Mouse (Mus musculus): ENCODE data around the gene Ighmbp2. TPM values are rescaled to one million over a fixed set of nuclear protein-coding genes. Genes with fewer than 3 reads are reported as not detected.

Gene Ighmbp2
- total RNA-seq, 2 experiments from 2014 or later: 4.1 to 4.5 TPM

Small RNA genes lying within 50 kb of the gene (microRNA-seq; reads per million reads assigned to microRNA genes)
- not detected for gene Mir6984

Other genes with a start within 250 kb of the Ighmbp2 start
- 10 to 100 TPM; 57.3 to 65.9 TPM for gene Mrpl21, start 116 bp downstream of the Ighmbp2 start, total RNA-seq (2021)
- gene Cpt1a, start 39.3 kb upstream of the Ighmbp2 start, total RNA-seq (2021): 1 to 10 TPM; 6.2 to 8.3 TPM
- under 1 TPM; 0.43 to 0.47 TPM for gene Tesmin, start 105.8 kb upstream of the Ighmbp2 start, total RNA-seq (2021)
- gene Gal, start 131.5 kb upstream of the Ighmbp2 start, total RNA-seq (2021): under 1 TPM; 0.30 to 0.36 TPM

Measured in gastrocnemius, adult 18-20 months (tissue).